Mouse (Mus musculus) myocyte (in vitro differentiated cells): ENCODE data around the gene Ngly1. TPM values are rescaled to one million over a fixed set of nuclear protein-coding genes. Genes with fewer than 3 reads are reported as not detected.

Source experiments
- H3K27me3 ChIP-seq: one replicate; pipeline ENCODE4 v1.6.1; 2011; ENCODE audit not compliant: control insufficient read depth, insufficient read depth, insufficient read length
- H3K36me3 ChIP-seq: one replicate; pipeline ENCODE4 v1.6.1; 2011; ENCODE audit not compliant: control insufficient read depth, insufficient read depth
- H3K4me2 ChIP-seq: one replicate; pipeline ENCODE4 v1.6.1; 2011; ENCODE audit warnings: low read depth, control low read depth
- H3K4me3 ChIP-seq: one replicate; pipeline ENCODE4 v1.5.1; 2011; ENCODE audit warnings: mild to moderate bottlenecking, control low read depth, moderate library complexity
- H3K79me2 ChIP-seq: one replicate; pipeline ENCODE4 v1.6.1; 2011; ENCODE audit not compliant: control insufficient read depth, insufficient read depth
- H3ac ChIP-seq: one replicate; pipeline ENCODE4 v1.6.1; 2011; ENCODE audit not compliant: control insufficient read depth, insufficient read length
- CEBPB ChIP-seq: IDR thresholded peaks from 2 replicates; pipeline ENCODE4 v1.6.1; 2011; ENCODE audit warnings: mild to moderate bottlenecking, moderate library complexity; ENCODE audit not compliant: poor library complexity, insufficient read depth, severe bottlenecking
- E2F4 ChIP-seq: IDR thresholded peaks from one replicate; pipeline ENCODE4 v1.6.1; 2011; ENCODE audit warnings: mild to moderate bottlenecking, control low read depth, moderate library complexity; ENCODE audit not compliant: insufficient read depth
- MAX ChIP-seq: IDR thresholded peaks from one replicate; pipeline ENCODE4 v1.6.1; 2011; ENCODE audit warnings: low read depth, mild to moderate bottlenecking, control low read depth
- MYOD1 ChIP-seq, 3 experiments: IDR thresholded peaks; one replicate each; pipeline ENCODE4 v1.6.1; 2011; ENCODE audit warnings: control low read depth in 2 of 3, low read depth in 2 of 3, mild to moderate bottlenecking in 2 of 3, moderate library complexity in 1 of 3; ENCODE audit not compliant: insufficient read length in 2 of 3, control insufficient read depth in 1 of 3
- MYOG ChIP-seq, 3 experiments: IDR thresholded peaks; one replicate each; pipeline ENCODE4 v1.6.1; 2011; ENCODE audit warnings: control low read depth in 2 of 3, low read depth in 2 of 3, mild to moderate bottlenecking in 2 of 3; ENCODE audit not compliant: insufficient read length in 2 of 3, control insufficient read depth in 1 of 3, insufficient read depth in 1 of 3
- POLR2A ChIP-seq: IDR thresholded peaks from one replicate; pipeline ENCODE4 v1.6.1; 2011; ENCODE audit warnings: low read depth, mild to moderate bottlenecking, control low read depth, moderate library complexity; ENCODE audit not compliant: insufficient read length
- POLR2AphosphoS2 ChIP-seq: IDR thresholded peaks from one replicate; pipeline ENCODE4 v1.6.1; 2011; ENCODE audit warnings: low read depth, control low read depth; ENCODE audit not compliant: insufficient read length
- REST ChIP-seq: IDR thresholded peaks from one replicate; pipeline ENCODE4 v1.6.1; 2011; ENCODE audit warnings: mild to moderate bottlenecking, control low read depth, moderate library complexity; ENCODE audit not compliant: insufficient read depth, insufficient read length
- SRF ChIP-seq: IDR thresholded peaks from one replicate; pipeline ENCODE4 v1.6.1; 2011; ENCODE audit warnings: low read depth; ENCODE audit not compliant: control insufficient read depth, insufficient read length
- TCF12 ChIP-seq: IDR thresholded peaks from one replicate; pipeline ENCODE4 v1.6.1; 2011; ENCODE audit warnings: mild to moderate bottlenecking, control low read depth; ENCODE audit not compliant: poor library complexity, insufficient read depth, severe bottlenecking
- TCF3 ChIP-seq: IDR thresholded peaks from one replicate; pipeline ENCODE4 v1.6.1; 2011; ENCODE audit warnings: low read depth, control low read depth; ENCODE audit not compliant: insufficient read length
- USF1 ChIP-seq: IDR thresholded peaks from one replicate; pipeline ENCODE4 v1.6.1; 2011; ENCODE audit warnings: low read depth, mild to moderate bottlenecking, control low read depth, moderate library complexity
- polyA plus RNA-seq: library from polyadenylated mRNA; unstranded; fragments of >200 nt; fragmentation: generic; extraction: Trizol; gene quantifications from one replicate; pipeline ENCODE4 v1.2.1, GENCODE M21; 2012; ENCODE audit warnings: missing spikeins

The Ngly1 gene
- polyA plus RNA-seq, 1 experiment = 8.0 TPM

- H3K4me2 ChIP-seq = no peak overlapping the region
- TF ChIP-seq TCF12 (no peak), USF1 (no peak), E2F4 (no peak), SRF (no peak), MYOD1 (IDR thresholded peaks at IDR 0.05; ENCODE audit: control insufficient read depth in 1 of 3, insufficient read length in 2 of 3, low read depth in 2 of 3) (no peak), REST (no peak), POLR2A (no peak), POLR2AphosphoS2 (no peak), MAX (no peak), TCF3 (no peak), CEBPB (no peak), MYOG (IDR thresholded peaks at IDR 0.05; ENCODE audit: control insufficient read depth in 1 of 3, insufficient read depth in 1 of 3, insufficient read length in 2 of 3, low read depth in 2 of 3) (no peak)
- no peaks in the 10 kb centered on the region for H3K27me3 ChIP-seq
- no peak overlapping the region for H3K4me3 ChIP-seq
- peaks cover 14% of the 10 kb centered on the region for H3K36me3 ChIP-seq
- no peak overlapping the region for H3ac ChIP-seq
- H3K79me2 ChIP-seq = no peaks in the 10 kb centered on the region
Measured at GRCm38 (mm10) chr14:16269776-16270175, 20.7 kb downstream of the Ngly1 start.

GRCm38 (mm10) chr14:16273677-16274076 lies 24.6 kb downstream of the Ngly1 start:
- Histone ChIP-seq H3K4me2 (no peak overlapping the region), H3K79me2 (no peaks in the 10 kb centered on the region)

GRCm38 (mm10) chr14:16279196-16279595 lies 30.1 kb downstream of the Ngly1 start:
- Histone ChIP-seq H3ac (no peak overlapping the region), H3K36me3 (no peaks in the 10 kb centered on the region), H3K4me3 (no peak overlapping the region), H3K4me2 (no peak overlapping the region), H3K27me3 (no peaks in the 10 kb centered on the region), H3K79me2 (no peaks in the 10 kb centered on the region)
- TF ChIP-seq TCF3 (no peak), MYOD1 (IDR thresholded peaks at IDR 0.05; ENCODE audit: control insufficient read depth in 1 of 3, insufficient read length in 2 of 3, low read depth in 2 of 3) (no peak), MAX (no peak), E2F4 (no peak), CEBPB (no peak), POLR2AphosphoS2 (no peak), USF1 (no peak)

More at GRCm38 (mm10) chr14:16273677-16274076, 24.6 kb downstream of the Ngly1 start:
- H3K4me3 ChIP-seq = no peak overlapping the region
- no peaks in the 10 kb centered on the region for H3K27me3 ChIP-seq
- H3K36me3 ChIP-seq = peaks cover 8% of the 10 kb centered on the region
- H3ac ChIP-seq = no peak overlapping the region
- TF ChIP-seq SRF = no peak
- no peak for TF ChIP-seq MAX
- no peak for TF ChIP-seq POLR2AphosphoS2
- TF ChIP-seq TCF3 = no peak
- no peak for TF ChIP-seq MYOD1 (IDR thresholded peaks at IDR 0.05; ENCODE audit: control insufficient read depth in 1 of 3, insufficient read length in 2 of 3, low read depth in 2 of 3)
- no peak for TF ChIP-seq POLR2A
- TF ChIP-seq E2F4 = no peak
- TF ChIP-seq REST = no peak
- TF ChIP-seq TCF12 = no peak
- TF ChIP-seq USF1 = no peak
- no peak for TF ChIP-seq CEBPB
- TF ChIP-seq MYOG (IDR thresholded peaks at IDR 0.05; ENCODE audit: control insufficient read depth in 1 of 3, insufficient read depth in 1 of 3, insufficient read length in 2 of 3, low read depth in 2 of 3) = no peak

DNA sequence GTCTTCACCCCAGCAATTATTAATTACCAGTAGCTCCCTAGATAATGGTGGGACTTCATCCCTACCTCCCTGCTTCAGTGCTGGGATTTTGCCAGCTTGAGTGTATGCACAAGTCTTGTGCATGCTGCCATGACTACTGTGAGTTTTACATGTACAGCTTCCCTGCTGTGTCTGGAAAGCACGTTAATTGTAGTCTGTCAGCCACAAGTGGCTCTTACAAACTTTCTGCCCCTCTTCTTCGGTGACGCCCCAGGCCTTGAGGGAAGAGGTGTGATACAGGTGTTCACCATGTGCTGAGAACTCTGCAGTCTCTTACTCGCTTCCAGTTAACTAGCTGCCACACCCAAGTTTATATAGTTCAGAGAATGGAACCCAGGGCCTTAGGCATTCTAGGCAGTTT lies 34.9 kb downstream of the Ngly1 start:
- Histone ChIP-seq H3K4me3 (no peak overlapping the region), H3K36me3 (no peaks in the 10 kb centered on the region), H3K4me2 (no peak overlapping the region), H3K27me3 (no peaks in the 10 kb centered on the region), H3K79me2 (no peaks in the 10 kb centered on the region), H3ac (no peak overlapping the region)
- TF ChIP-seq MYOD1 (IDR thresholded peaks at IDR 0.05; ENCODE audit: control insufficient read depth in 1 of 3, insufficient read length in 2 of 3, low read depth in 2 of 3) (no peak), MYOG (IDR thresholded peaks at IDR 0.05; ENCODE audit: control insufficient read depth in 1 of 3, insufficient read depth in 1 of 3, insufficient read length in 2 of 3, low read depth in 2 of 3) (no peak), USF1 (no peak), TCF3 (no peak), MAX (no peak), POLR2A (no peak), TCF12 (no peak), E2F4 (no peak), POLR2AphosphoS2 (no peak), CEBPB (no peak), SRF (no peak), REST (no peak)

DNA sequence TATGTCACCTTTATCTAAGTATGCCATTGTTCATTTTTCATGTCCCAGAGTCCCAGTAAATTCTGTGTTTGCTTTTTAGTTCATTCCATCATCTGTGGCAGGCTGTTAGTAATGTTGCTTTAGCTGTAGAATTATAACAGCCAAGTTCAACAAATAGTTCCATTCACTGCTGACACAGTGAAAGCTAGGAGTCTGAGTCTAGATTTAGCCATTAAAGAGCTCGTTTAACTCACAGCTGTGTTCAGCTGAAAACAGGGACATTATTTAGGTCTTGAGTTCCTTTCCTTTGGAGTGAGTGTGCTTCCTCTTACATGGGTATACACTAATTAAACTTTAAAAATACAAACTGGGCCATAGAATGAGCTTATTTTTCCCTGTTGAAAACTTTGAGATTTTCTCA lies 43.3 kb downstream of the Ngly1 start:
- Histone ChIP-seq H3K4me3 (no peak overlapping the region), H3K4me2 (no peak overlapping the region), H3K27me3 (no peaks in the 10 kb centered on the region), H3K79me2 (no peaks in the 10 kb centered on the region), H3ac (no peak overlapping the region), H3K36me3 (no peaks in the 10 kb centered on the region)
- TF ChIP-seq MYOD1 (IDR thresholded peaks at IDR 0.05; ENCODE audit: control insufficient read depth in 1 of 3, insufficient read length in 2 of 3, low read depth in 2 of 3) (no peak), TCF3 (no peak), POLR2AphosphoS2 (no peak), USF1 (no peak), SRF (no peak), E2F4 (no peak), CEBPB (no peak), TCF12 (no peak), MAX (no peak), REST (no peak), POLR2A (no peak), MYOG (IDR thresholded peaks at IDR 0.05; ENCODE audit: control insufficient read depth in 1 of 3, insufficient read depth in 1 of 3, insufficient read length in 2 of 3, low read depth in 2 of 3) (no peak)
